Mouse (Mus musculus) retina, adult 2 months (tissue): ENCODE data around the gene Dnm1l.
A peak's percentile ranks its signal among the peaks of the same experiment; 100 is the strongest.
"Not testable (repeated sequence)": the region's sequence is repeated elsewhere in the genome, so short reads cannot be mapped to it uniquely, and the experiment has no call there.

ENCODE experiments used
- DNase-seq: peaks from one replicate; pipeline ENCODE4 v3.0.0-alpha.2; 2012; ENCODE audit warnings: low read depth, low spot score

Dnm1l gene

GRCm38 (mm10) chr16:16358481-16359100 lies at the start of gene Dnm1l:
Dnm1l (minus strand) TSS chr16:16358959.
- peak; percentile 74 for DNase-seq

DNA sequence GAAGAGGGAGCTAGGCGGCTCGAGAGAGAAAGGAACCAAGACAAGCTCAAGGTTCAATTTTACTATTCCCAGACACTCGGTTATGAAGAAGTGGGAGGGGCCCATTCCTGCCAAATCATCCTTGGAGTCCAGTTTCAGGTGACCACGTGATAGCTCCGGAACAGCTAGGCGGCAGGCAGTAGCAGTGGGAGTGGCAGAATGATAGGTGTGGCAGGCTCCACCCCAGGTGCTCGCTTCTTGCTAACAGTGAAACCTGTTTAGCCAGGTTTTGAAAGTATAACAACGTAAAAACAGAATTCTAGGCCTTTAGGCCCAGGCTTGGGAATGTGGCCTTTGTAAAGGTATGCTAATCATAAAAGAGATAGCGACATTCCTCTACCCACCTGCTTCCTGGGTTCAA lies 8.5 kb upstream of the Dnm1l start:
- not testable (repeated sequence) for DNase-seq

DNA sequence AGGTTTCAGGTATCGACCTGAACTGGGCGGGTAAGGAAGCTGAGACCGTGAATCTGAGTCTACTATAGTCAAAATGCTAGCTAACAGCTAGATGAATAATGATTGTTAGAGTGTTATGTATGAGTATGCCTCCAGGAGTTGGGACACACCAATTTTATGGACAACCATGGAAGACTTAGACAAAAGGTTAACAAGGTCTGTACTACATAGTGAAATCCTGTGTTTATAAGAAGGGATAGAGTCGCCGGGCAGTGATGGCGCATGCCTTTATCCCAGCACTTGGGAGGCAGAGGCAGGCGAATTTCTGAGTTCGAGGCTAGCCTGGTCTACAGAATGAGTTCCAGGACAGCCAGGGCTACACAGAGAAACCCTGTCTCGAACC lies 333 bp upstream of the Dnm1l start:
- DNase-seq = not testable (repeated sequence)

DNA sequence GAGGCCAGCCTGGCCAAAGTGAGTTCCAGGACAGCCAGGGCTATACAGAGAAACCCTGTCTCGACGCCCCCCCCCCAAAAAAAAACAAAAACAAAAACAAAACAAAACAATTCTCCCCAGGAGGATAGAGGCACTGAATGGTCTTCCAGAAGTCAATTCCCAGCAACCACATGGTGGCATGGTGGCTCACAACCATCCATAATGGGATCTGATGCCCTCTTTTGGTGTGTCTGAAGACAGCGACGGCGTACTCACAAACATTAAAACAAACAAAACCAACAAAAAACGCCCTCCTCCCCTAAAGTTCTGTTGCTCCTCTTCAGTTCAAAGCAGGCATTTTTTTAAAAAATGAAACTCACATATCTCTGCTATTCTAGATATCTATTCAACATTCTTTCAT lies 851 bp downstream of the Dnm1l start:
- no peak for DNase-seq

- no peak for DNase-seq
Observed at GRCm38 (mm10) chr16:16346420-16346819, 12.3 kb downstream of the Dnm1l start.

GRCm38 (mm10) chr16:16325775-16326336 lies 32.9 kb downstream of the Dnm1l start:
- no peak for DNase-seq

- DNase-seq = no peak
Observed at GRCm38 (mm10) chr16:16311319-16311718, 47.4 kb downstream of the Dnm1l start.

GRCm38 (mm10) chr16:16303888-16304287 lies 54.9 kb downstream of the Dnm1l start:
- no peak for DNase-seq

GRCm38 (mm10) chr16:16303138-16303827 lies 55.5 kb downstream of the Dnm1l start:
- no peak for DNase-seq

DNA sequence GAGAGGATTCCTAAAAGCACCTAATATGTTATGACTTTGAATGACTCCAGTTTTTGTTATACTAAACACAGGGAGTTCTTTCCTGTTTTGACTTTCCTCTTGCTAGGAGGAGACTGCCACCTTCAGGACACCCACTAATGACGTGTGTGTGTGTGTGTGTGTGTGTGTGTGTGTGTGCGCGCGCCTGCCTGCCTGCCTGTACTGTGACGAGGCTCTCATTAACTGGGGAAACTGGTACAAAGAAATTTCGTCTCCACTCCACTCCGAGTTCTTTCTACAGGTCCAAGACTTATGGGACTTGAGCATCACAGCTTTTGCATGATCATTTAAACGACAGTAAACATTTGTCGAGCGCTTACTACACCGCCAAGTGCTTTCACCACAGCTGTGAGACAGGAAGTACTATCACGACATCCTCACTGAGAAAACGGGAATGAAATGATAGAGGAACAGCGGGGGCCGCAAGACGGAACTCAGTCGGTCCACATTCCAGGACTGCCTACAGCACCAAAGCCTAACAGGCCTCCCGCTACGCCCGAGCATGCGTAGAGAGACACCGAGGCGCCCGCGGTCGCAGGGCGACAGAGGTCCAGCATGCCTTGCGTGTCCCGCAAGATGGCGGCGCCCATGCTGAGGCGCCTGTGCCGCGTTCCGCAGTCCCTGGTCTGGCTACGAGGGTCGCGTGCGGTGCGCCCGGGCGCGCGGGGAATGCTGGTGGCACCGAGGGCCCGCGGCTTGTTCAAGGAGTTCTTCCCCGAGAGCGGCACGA lies 56.2 kb downstream of the Dnm1l start, which contains the start of gene Yars2:
Yars2 (plus strand) TSS at position 597 of the 769 bp plus-strand sequence.
- peak; percentile 80 for DNase-seq

- no peak for DNase-seq
Observed at GRCm38 (mm10) chr16:16273752-16274151, 85.0 kb downstream of the Dnm1l start.

- no peak for DNase-seq
Observed at GRCm38 (mm10) chr16:16272978-16273377, 85.8 kb downstream of the Dnm1l start.

GRCm38 (mm10) chr16:16262436-16262835 lies 96.3 kb downstream of the Dnm1l start:
- no peak for DNase-seq
